Mouse (Mus musculus) layer of hippocampus, adult 11-12 months (tissue): ENCODE data around the gene Mios.

Source experiments
- DNase-seq: peaks from one replicate; pipeline ENCODE4 v3.0.0; 2022; ENCODE audit warnings: low spot score

Gene Mios

GRCm38 (mm10) chr6:8209047-8209865 lies at the start of gene Mios:
Mios (plus strand) TSS chr6:8209222.
- peak; percentile 82 for DNase-seq

DNA sequence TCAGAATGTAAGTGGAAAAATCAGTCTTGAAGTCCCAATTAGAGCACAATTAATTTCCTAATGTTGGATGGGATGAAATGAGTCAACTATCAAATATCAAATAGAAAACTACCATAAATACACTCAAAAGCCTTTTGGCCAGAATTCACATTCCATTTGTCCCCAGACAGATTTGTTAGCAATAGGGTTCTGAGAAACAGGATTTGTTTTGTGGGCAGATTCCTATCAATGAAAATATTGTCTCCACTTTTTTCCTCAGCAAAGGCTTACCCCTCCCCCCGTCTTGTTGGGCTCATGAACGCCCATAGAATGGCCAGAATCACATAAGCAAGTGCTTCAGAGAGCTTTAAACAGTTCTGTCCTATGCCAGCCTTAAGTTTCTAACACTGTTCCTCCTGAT lies 49.0 kb upstream of the Mios start:
- DNase-seq, result no peak

DNA sequence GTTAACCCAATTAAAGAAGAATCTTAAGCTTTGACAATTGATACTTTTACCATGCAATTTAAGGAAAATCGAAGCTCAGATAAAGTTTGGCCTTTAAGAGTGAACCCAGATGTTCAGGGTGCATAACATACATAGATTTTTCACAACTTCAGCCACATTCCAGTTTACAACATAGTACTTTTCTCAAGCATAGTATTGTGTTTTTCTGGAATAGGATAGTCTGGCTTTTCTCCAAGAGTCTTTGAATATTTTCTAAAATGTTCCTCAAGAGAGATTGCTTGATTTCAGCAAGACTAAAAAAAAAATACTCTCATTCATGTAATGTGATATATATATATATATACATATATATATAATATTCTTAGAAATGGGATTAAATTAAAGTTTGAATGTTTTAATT lies 44.3 kb upstream of the Mios start:
- DNase-seq, result no peak

GRCm38 (mm10) chr6:8172101-8172500 lies 36.9 kb upstream of the Mios start:
- DNase-seq, result no peak

- no peak for DNase-seq
These were observed 35.0 kb upstream of the Mios start for GRCm38 (mm10) chr6:8174062-8174461.

DNA sequence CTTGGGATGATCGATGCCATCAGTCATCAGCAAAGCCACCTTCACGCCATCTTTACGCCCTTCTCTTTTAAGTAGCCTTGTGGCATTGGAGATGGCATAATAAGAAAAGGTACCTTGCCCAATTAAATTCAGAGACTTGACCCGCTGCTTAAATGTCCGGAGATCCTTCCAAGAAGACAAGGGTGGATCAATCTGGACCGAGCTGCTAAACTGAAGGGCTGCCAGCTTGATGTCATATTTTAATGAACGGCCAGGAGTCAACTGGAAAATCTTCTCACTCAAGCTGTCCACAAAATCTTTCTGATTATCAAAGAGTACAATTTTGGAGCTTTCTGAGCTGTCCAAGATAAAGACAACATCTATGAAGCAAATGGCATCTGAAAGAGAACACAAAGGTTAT lies 33.7 kb upstream of the Mios start:
- DNase-seq, result no peak

DNA sequence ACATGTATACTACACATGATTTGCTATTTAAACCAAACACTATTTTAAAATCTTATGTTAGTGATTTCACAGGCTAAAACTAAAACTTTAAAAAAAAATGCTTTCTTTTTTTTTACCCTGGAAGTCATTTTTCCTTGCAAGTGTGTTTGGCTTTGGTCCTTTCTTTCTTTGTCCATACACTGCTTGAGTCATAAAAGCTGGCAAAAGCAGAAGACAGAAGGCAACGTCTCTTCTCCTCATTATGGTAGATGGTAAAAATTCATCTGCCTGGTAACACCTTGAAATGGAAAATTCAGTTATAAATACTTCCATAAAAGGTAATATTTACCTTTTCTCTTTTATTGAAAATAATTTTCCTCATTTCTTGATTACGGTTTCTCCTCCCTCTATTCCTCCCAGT lies 32.9 kb upstream of the Mios start:
- no peak for DNase-seq

GRCm38 (mm10) chr6:8178397-8178941 lies 30.6 kb upstream of the Mios start:
- DNase-seq, result peak; percentile 22

- peak; percentile 20 for DNase-seq
These were observed 20.3 kb upstream of the Mios start for GRCm38 (mm10) chr6:8188599-8189233.

- DNase-seq, result no peak
These were observed 19.1 kb upstream of the Mios start for GRCm38 (mm10) chr6:8189917-8190316.

- no peak for DNase-seq
These were observed 16.5 kb upstream of the Mios start, which contains the start of gene Col28a1 for GRCm38 (mm10) chr6:8192517-8192916. Col28a1 (minus strand) TSS chr6:8192617.

DNA sequence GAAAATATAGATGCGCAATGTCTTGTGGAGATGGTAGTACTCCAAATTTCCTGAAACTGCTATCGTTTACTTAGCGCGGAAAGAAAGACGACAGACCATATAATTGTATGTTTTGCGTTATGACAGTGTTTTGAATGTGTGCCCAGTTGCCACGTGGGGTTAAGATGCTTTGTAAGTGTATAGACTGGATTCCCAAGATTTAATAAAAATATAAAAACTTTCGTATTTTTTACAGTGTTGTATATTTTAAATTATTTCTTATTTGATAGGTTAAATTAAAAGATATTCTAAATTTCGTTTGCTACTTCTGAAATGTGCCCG lies 804 bp downstream of the Mios start:
- no peak for DNase-seq

- DNase-seq, result no peak
These were observed 1.6 kb downstream of the Mios start for GRCm38 (mm10) chr6:8210661-8211060.

- no peak for DNase-seq
These were observed 18.0 kb downstream of the Mios start for GRCm38 (mm10) chr6:8227035-8227434.

- DNase-seq, result no peak
These were observed 19.6 kb downstream of the Mios start for GRCm38 (mm10) chr6:8228596-8228995.

GRCm38 (mm10) chr6:8258316-8258715 lies 49.3 kb downstream of the Mios start:
- DNase-seq, result no peak

DNA sequence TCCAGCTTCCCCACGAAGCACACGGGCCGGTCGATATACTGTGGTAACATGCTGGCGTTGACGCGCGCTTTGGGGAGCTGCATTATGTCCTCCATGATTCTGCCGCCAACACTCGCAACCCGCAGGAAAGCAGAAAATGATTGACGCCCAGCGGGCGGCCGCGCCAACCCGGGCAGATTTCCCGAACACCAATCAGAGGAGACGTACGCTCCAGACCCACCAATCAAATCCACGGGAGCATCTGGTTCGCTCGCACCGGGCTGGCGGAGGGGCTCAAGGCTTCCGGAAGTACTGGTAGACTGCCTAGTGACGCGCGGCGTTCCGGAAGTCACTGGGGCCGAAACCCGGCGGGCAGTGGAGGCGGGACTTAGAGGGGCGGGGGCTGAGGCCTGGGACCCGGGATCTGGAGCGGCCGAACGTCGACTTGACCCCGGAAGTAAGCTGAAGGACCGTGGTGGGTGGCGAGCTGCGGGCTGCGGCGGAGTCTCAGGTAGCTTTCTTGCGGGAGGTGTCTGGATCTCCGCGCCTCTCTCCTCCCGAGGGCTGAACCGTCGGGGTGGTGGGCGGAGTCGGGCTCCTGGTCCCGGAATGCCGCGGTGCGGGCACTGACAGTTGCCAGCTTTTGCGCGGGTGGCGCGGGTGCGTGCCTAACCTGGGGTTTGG lies 50.1 kb downstream of the Mios start, which contains the start of the genes Rpa3, Umad1 and Gm45062:
Gene Rpa3, minus strand, starts transcription at position 170 of the 663 bp plus-strand sequence.
Gene Umad1, plus strand, starts transcription at position 285 of the 663 bp plus-strand sequence.
Gene Gm45062, plus strand, starts transcription at position 447 of the 663 bp plus-strand sequence.
- DNase-seq, result peak; percentile 99

DNA sequence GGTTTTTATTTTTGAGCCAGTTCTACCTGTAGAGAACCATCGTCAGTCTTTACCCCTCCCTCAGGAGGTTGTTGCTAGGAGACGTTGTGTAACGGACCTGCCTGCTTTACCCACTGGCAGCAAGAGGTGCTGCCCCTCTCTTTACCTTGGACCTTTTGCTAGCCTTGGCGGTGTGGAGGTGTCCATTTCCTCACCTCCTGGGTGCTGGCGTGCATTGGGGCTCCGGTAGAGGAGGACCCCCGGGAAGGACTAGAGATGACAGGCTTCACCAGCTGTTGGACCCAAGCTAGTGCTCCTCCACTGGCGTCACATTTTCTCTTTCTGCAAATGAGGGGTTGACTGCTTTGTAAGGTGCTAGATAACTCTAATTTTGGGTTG lies 50.6 kb downstream of the Mios start:
- DNase-seq, result no peak

DNA sequence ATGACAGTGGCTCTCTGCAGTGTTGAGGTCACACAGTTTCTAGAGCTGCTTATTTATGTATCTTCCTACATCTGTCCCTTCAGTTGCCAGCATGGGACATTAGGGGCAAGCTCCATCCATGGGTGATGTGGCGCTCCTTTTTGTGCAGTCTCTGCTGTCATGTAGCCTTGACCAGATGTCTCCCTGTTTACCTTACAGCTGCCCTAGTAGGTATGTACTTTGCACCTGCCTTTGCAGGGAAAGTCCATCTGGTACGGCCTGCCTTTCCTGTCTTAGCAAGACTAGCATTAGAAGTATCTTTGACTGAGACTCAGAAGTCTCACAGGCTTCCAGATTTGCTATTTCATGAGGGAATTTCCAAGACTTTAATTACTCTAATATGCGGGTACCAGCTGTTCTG lies 62.0 kb downstream of the Mios start:
- no peak for DNase-seq

DNA sequence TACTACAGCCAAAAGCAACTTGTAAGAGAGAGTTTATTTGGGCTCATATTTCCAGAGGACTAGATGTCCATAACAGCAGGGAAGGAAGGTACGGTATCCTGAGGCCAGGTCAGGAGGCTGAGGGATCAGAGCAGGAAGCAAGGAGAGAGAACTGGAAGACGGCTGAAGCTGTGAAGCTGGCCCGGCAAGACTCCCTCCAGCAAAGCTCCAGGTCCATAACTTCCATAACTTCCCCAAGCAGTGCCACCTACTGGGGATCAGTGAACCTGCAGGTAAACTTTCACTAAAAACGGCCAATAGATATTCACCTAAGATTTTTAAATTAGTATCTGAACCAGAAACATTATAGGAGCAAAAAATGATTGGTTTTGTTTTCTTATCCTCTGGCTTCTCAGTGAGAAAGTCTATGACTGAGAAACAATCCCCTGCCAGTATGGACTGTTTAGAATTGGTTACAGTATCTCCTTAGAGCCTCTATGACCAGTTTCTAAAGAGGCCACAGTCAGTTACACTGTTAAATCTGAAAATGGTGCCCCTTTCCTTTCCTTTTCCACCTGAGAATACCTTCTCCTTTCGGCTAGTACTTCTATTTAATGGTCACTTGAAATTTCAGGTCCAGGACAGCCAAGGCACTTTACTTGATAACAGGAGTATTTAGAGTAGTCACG lies 65.5 kb downstream of the Mios start:
- peak; percentile 25 for DNase-seq

DNA sequence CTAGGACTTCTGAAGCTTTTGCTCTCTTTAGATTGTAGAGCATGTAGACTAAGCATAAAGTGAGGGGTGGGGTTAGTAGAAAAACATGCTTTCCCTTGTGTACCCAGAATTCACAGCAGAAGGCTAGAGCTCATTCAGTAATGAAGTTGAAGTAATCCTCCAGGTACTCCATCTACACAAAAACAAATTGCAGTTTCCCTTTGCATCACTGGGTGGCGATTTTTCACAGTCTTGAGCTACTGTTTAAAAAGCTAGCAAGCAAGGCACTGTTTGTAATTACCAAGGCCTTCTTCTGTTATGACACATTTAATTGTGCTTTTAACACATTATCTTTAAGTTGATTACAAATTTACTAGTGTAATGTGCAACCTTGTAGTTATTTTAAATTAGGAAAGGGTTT lies 66.1 kb downstream of the Mios start:
- DNase-seq, result peak; percentile 84

- DNase-seq, result no peak
These were observed 67.4 kb downstream of the Mios start for GRCm38 (mm10) chr6:8276431-8276830.
